Mouse (Mus musculus): ENCODE results near the gene Tcea2. TPM values are rescaled to one million over a fixed set of nuclear protein-coding genes. Genes with fewer than 3 reads are reported as not detected.

Tcea2 gene
- polyA plus RNA-seq, 1 experiment from 2014 or later, result 12.1 TPM

GRCm38 (mm10) chr2:181727659-181728262 is 47.7 kb downstream of the Tcea2 start:
- H3K9me3 ChIP-seq (ENCODE audit: control insufficient read depth, low read length), result no peaks in the 10 kb centered on the region

GRCm38 (mm10) chr2:181730051-181730450 is 49.9 kb downstream of the Tcea2 start:
- H3K9me3 ChIP-seq (ENCODE audit: control insufficient read depth, low read length), result no peaks in the 10 kb centered on the region
- no peaks in the 10 kb centered on the region for H3K4me1 ChIP-seq (replicated peaks; ENCODE audit: control insufficient read depth, insufficient read depth, low read length)
- H3K36me3 ChIP-seq (ENCODE audit: control insufficient read depth, insufficient read depth, low read length), result no peaks in the 10 kb centered on the region
- ATAC-seq (replicated peaks; ENCODE audit: low FRiP score), result no peak
- H3K27me3 ChIP-seq (replicated peaks; ENCODE audit: control insufficient read depth, insufficient read depth, low read length), result no peaks in the 10 kb centered on the region
- H3K4me2 ChIP-seq, result no peak overlapping the region
- no peak overlapping the region for H3K4me3 ChIP-seq (ENCODE audit: low read depth, low read length)
- no peak overlapping the region for H3K9ac ChIP-seq (ENCODE audit: low read depth, low read length)
- H3K27ac ChIP-seq (ENCODE audit: low read depth, low read length), result no peak overlapping the region
- DNase-seq (ENCODE audit: low spot score), result no peak
- 55% methylated on average over 3 of the region's 3 CpGs for WGBS

More at GRCm38 (mm10) chr2:181727659-181728262, 47.7 kb downstream of the Tcea2 start:
- Histone ChIP-seq H3K4me1 (replicated peaks; ENCODE audit: control insufficient read depth, insufficient read depth, low read length) (no peaks in the 10 kb centered on the region), H3K27me3 (replicated peaks; ENCODE audit: control insufficient read depth, insufficient read depth, low read length) (no peaks in the 10 kb centered on the region), H3K9ac (ENCODE audit: low read depth, low read length) (no peak overlapping the region), H3K36me3 (ENCODE audit: control insufficient read depth, insufficient read depth, low read length) (no peaks in the 10 kb centered on the region), H3K4me3 (ENCODE audit: low read depth, low read length) (no peak overlapping the region), H3K4me2 (no peak overlapping the region), H3K27ac (ENCODE audit: low read depth, low read length) (no peak overlapping the region)
- DNase-seq (ENCODE audit: low spot score) (no peak), ATAC-seq (replicated peaks; ENCODE audit: low FRiP score) (no peak)
- WGBS, result 53% methylated on average over 9 of the region's 9 CpGs

Other genes with a start within 250 kb of the Tcea2 start
- 25.2 and 26.9 TPM in 2 replicates for gene Zbtb46, start 220.9 kb upstream of the Tcea2 start, polyA plus RNA-seq (2014; fragmentation: Nextera tagmentation; extraction: Ambion mirVana)
- 0.13 TPM in 1 of 2 replicates, not detected in the other for gene Abhd16b, start 187.1 kb upstream of the Tcea2 start, polyA plus RNA-seq (2014; fragmentation: Nextera tagmentation; extraction: Ambion mirVana)
- 149 and 156 TPM in 2 replicates for gene Tpd52l2, start 183.2 kb upstream of the Tcea2 start, polyA plus RNA-seq (2014; fragmentation: Nextera tagmentation; extraction: Ambion mirVana)
- gene Dnajc5, start 159.8 kb upstream of the Tcea2 start, polyA plus RNA-seq (2014; fragmentation: Nextera tagmentation; extraction: Ambion mirVana), result 61.1 and 65.6 TPM in 2 replicates
- gene Uckl1, start 95.4 kb upstream of the Tcea2 start, polyA plus RNA-seq (2014; fragmentation: Nextera tagmentation; extraction: Ambion mirVana), result 44.5 and 51.2 TPM in 2 replicates
- gene Prpf6, start 88.4 kb upstream of the Tcea2 start, polyA plus RNA-seq (2014; fragmentation: Nextera tagmentation; extraction: Ambion mirVana), result 63.0 and 68.5 TPM in 2 replicates
- gene Zfp512b, start 87.5 kb upstream of the Tcea2 start, polyA plus RNA-seq (2014; fragmentation: Nextera tagmentation; extraction: Ambion mirVana), result 31.2 and 33.9 TPM in 2 replicates
- 6.2 and 6.8 TPM in 2 replicates for gene Samd10, start 81.1 kb upstream of the Tcea2 start, polyA plus RNA-seq (2014; fragmentation: Nextera tagmentation; extraction: Ambion mirVana)
- not detected in 2 replicates for gene Gm29797, start 23.3 kb upstream of the Tcea2 start, polyA plus RNA-seq (2014; fragmentation: Nextera tagmentation; extraction: Ambion mirVana)
- 16.1 and 19.4 TPM in 2 replicates for gene Sox18, start 8.7 kb upstream of the Tcea2 start, polyA plus RNA-seq (2014; fragmentation: Nextera tagmentation; extraction: Ambion mirVana)
- gene Rgs19, start 13.7 kb downstream of the Tcea2 start, polyA plus RNA-seq (2014; fragmentation: Nextera tagmentation; extraction: Ambion mirVana), result 51.4 and 51.8 TPM in 2 replicates
- gene Lkaaear1, start 18.1 kb downstream of the Tcea2 start, polyA plus RNA-seq (2014; fragmentation: Nextera tagmentation; extraction: Ambion mirVana), result not detected in 2 replicates
- gene Oprl1, start 34.7 kb downstream of the Tcea2 start, polyA plus RNA-seq (2014; fragmentation: Nextera tagmentation; extraction: Ambion mirVana), result 2.0 and 3.2 TPM in 2 replicates
- gene Myt1, start 83.0 kb downstream of the Tcea2 start, polyA plus RNA-seq (2014; fragmentation: Nextera tagmentation; extraction: Ambion mirVana), result 0.03 and 0.06 TPM in 2 replicates
- 21.6 and 25.3 TPM in 2 replicates for gene Pcmtd2, start 157.5 kb downstream of the Tcea2 start, polyA plus RNA-seq (2014; fragmentation: Nextera tagmentation; extraction: Ambion mirVana)
- 64.7 and 73.6 TPM in 2 replicates for gene Polr3k, start 184.0 kb downstream of the Tcea2 start, polyA plus RNA-seq (2014; fragmentation: Nextera tagmentation; extraction: Ambion mirVana)